Mouse (Mus musculus) cerebellum, adult 9-10 months (tissue): ENCODE measurements around the gene Gm45261.

Experiments
- DNase-seq: peaks from one replicate; pipeline ENCODE4 v3.0.0; 2022

Gene Gm45261

DNA sequence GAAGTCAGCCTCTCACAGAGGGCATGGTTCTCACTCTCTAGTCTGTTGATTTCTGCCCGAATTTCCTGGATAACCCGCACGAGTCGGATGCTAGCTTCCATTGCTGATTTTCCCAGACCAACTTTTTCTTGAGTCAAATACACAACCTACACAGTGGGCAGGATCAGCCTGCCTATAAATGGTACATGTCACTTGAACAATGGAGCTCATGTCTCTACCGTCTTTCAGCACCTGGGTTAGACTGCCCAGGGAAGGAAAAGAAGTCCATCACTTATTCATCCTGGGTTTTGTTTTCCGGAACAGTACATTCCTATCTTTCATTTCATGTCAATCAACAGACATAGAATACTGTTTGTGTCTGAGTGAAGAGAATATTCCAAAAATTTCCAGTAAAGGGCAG is at the start of gene Gm45261:
TSS of gene Gm45261 (minus strand) at position 101 of the 400 bp plus-strand sequence.
- DNase-seq = no peak

- no peak for DNase-seq
Observed at GRCm38 (mm10) chr1:80504757-80505156, 43.5 kb upstream of the Gm45261 start.

GRCm38 (mm10) chr1:80504081-80504480 is 42.8 kb upstream of the Gm45261 start:
- no peak for DNase-seq

DNA sequence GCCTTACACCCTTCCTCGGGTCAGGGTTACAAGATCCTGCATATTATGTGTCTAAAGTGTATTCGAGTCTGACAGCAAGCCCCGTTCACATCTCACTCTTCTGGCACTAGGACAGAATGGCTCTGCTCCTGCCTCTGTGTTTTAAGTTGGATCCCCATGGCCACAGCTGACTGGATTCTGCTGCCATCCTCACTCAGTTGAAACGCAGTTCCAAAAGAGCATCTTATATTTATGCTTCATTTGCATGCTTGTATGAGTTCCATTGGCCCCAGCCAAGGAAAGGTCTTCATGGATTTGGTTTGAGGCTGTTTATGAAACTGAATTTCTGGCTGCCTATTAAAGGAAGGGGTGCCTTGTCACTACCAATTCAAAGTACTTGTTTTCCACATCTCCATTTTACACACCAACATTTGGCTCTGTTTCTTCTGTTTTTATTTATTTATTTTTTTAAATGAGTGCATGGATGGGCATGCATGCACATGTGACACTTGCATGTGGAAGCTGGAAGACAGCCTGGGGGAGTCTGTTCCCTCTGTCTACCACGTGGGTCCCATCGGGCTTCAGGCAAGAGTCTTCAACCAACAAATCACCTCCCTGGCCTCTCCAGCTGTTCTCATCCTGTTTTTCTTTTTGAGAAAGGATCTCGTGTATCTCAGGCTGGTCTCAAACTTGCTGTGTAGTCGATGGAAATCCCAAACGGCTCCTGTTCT is 41.4 kb upstream of the Gm45261 start:
- DNase-seq = no peak

DNA sequence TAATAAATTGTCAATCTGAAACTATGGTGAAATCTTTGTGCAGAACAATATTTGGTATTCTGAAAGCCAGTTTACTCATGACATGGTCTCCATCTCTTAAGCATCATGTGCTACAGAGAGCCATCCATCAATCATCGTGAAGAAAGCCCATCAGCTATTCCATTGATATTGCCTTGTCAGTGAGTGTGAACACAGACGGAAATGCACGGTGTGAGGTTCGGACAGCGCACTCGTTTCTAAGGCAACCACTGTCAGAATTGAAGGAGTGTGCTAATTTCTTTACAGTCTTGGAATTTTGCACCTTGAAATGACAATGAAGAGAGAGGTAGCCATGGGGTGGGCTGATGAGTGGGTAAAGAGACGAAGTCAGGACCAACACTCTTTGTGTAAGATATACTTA is 38.0 kb upstream of the Gm45261 start:
- no peak for DNase-seq

DNA sequence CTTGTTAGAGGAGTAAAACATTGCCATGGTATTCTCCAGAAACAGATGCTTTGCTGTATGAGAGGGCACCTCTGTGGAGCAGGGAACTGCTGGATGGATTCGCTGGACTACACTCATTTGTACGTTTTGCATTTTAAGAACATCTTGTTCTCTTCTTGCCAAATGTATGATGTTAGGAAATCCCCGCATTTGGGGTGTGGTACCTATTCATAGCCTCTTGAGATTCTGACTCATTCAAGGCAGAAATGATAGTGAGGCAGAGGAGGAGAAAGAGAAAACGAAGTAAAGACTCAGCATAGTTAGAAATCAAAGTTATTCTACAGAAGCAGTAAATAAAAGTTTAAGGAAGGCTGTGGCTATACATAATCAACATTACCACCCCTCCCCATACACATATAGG is 35.1 kb upstream of the Gm45261 start:
- no peak for DNase-seq

DNA sequence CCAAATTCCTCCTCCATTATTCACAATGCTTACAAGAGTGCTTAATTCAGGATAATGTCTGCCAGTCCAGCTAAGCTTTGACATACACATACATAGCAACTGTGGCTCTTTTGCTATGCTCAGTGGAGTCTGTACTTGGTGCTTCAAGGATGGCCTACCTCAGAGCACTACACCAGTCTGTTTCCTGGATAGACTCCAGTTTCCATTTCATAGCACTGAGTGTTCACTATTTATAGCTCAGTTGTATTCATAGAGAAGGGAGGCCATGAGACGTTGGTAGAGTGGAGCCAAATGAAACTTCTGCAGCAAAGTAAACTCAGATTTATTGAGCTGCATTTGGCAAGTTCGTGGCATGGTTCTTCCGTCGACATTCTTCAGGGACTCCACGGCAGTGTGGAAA is 22.2 kb upstream of the Gm45261 start:
- DNase-seq = no peak

DNA sequence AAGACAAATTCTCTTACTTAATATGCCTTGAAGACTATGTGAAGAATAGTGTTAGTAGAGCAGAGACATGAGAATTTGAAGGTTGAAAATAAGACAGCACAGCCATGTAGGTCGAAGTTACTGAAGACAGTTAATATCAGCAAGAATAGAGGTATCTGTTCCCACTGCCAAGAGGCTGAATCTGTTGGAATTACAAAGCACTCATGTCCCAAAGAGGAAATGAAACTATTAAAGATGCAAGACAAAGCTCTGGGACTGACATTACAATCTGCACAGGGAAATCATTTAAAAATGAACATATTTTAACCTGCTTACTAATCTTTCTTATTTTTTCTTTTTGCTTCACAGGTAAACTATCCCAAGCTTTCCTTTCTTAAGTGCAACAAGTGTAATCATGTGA is 13.7 kb upstream of the Gm45261 start:
- DNase-seq = no peak

DNA sequence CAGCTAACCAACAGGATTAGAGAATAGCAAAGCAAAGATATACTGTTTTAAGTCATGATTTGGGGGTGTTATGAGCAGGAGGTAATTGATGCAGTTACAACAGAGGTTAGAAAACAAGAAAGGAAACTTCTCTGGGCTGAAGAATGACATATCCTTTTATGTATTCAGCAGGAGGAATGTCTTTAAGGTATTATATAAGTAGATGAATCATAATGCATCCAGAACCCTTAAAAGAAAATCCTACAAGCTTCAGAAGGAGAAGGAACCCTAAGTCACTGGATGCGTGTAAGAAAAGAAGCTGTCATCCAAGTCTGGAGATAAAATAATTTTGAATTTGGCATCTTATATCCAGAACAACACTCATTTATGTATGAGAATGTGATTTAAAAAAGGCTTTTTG is 11.1 kb upstream of the Gm45261 start:
- DNase-seq = no peak

GRCm38 (mm10) chr1:80459923-80460322 is 1.3 kb downstream of the Gm45261 start:
- DNase-seq = no peak

GRCm38 (mm10) chr1:80459477-80459876 is 1.8 kb downstream of the Gm45261 start:
- no peak for DNase-seq

DNA sequence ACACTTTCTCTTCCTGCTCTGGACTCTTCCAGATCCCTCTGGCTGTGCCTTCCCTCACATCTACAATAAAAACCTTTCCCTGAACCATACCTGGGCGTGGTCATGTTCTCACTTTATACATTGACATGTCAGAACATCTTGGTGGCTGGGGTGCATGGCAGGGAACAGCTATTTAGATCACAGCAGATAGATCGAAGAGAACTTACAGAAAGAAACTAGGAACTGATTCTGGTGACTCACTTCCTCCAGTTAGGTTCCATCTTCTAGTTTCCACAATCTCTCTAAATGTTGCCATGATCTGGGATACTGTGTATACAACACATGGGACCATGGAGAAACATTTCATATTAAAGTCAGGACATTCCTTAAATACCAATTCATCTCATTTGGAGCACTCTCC is 7.3 kb downstream of the Gm45261 start:
- DNase-seq = no peak

DNA sequence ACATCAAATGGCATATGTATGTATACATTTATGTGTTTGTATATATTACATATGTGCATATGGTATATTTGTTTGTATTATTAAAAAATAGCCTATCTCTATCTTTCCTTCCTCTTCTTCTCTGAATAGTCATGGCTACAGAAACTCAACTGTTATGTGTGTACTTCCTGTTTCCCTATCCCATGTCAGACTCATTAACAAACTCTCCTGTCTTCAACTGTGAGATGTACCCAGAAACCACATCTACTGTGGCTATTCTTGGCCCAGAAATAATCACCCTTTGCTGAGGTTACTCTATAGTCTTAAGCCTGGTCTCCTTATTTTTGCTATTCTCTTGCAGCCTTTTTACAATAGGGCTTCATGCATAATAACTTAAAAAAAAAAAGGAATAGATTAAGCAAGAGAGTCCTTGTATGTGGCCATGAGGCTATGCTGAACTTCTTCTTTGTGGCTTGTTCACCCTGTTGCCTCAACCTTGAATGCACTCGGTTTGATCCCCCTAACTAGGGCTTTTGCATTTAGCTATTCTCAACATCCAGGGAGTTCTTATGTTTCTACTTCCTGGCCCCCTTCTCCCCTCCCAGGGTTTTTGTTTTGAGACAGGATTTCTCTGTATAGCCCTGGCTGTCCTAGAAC is 9.2 kb downstream of the Gm45261 start:
- no peak for DNase-seq

DNA sequence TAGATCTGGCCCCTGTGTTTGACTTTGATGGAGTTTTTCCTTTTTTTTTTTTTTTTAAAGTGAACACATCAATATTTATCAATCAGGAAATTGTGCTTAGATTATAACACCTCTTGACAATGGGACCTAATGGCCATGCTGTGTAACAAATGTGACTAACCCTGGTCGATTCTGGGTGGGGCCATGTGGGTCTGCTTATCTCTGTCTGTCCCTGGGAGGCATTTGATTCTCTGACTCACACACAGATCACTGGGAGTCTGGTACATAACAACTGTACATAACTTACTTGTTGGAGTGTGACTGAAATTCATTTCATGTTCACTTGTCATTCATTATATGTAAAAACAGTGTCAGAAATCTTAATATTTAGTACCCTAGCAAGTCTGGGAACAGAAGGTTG is 13.7 kb downstream of the Gm45261 start:
- DNase-seq = no peak

GRCm38 (mm10) chr1:80440911-80441310 is 20.3 kb downstream of the Gm45261 start:
- DNase-seq = no peak

DNA sequence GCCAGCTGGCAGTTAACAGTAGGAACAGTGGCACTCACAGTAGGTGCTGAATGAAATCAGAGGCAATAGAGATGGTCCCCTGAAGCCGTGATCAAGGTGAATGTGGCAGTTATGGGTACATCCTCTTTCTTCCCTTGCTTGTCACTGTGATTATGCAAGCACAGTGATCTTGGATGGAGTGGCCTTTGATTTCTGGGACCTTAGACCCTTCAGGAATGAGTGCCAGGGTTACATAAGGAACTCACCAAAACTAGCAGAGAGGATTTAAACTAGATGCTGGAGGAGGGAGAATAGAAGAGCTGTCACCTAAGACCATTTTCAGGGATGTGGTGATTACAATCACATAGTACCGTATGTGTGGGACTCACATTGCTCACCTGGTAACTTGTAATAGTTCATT is 22.7 kb downstream of the Gm45261 start:
- no peak for DNase-seq

- DNase-seq = no peak
Observed at GRCm38 (mm10) chr1:80427946-80428345, 33.3 kb downstream of the Gm45261 start.

- DNase-seq = peak; percentile 98
Observed at GRCm38 (mm10) chr1:80427425-80427824, 33.8 kb downstream of the Gm45261 start.

GRCm38 (mm10) chr1:80424666-80425065 is 36.6 kb downstream of the Gm45261 start:
- DNase-seq = no peak

- DNase-seq = no peak
Observed at GRCm38 (mm10) chr1:80418321-80419045, 42.8 kb downstream of the Gm45261 start.

- no peak for DNase-seq
Observed at GRCm38 (mm10) chr1:80416329-80416728, 44.9 kb downstream of the Gm45261 start.

- DNase-seq = no peak
Observed at GRCm38 (mm10) chr1:80412521-80412920, 48.7 kb downstream of the Gm45261 start.

- DNase-seq = no peak
Observed at GRCm38 (mm10) chr1:80410229-80410973, 50.8 kb downstream of the Gm45261 start.
